In genomic region chr13:91371596-91371987, GRCm38 (mm10) we compare ENCODE assay signal across 8 mouse cellular contexts.
A peak's percentile ranks its signal among the peaks of the same experiment; 100 is the strongest.
DNase-seq lines count a peak whose midpoint lies in the region; ATAC-seq and TF ChIP-seq lines count a peak whose summit lies in the region.

No protein-coding gene starts in this region.

- H3K27me3 ChIP-seq in cerebellum, adult 2 months (ENCODE audit: control insufficient read depth, insufficient read depth, low read length), result no peaks in the 10 kb centered on the region
- H3K27me3 ChIP-seq in spleen, adult 2 months (ENCODE audit: control insufficient read depth, insufficient read depth, low read length), result no peaks in the 10 kb centered on the region
- no peaks in the 10 kb centered on the region for H3K27me3 ChIP-seq in liver, embryonic 12.5 days (replicated peaks)
- no peaks in the 10 kb centered on the region for H3K27me3 ChIP-seq in stomach, embryonic 15.5 days (replicated peaks)

- H3K4me2 ChIP-seq in liver, embryonic 12.5 days, result peak overlapping the region; percentile 91
- peak overlapping the region; percentile 58 for H3K4me2 ChIP-seq in stomach, embryonic 15.5 days

- DNase-seq in cerebellum, adult 2 months, result peak in 1 of 2 experiments; percentile 12
- no peak for DNase-seq in cerebellum, adult 9-10 months
- no peak for DNase-seq in spleen, adult 2 months (ENCODE audit: low read depth in 1 of 2, low spot score in 2 of 2)
- no peak for DNase-seq in spleen, postnatal 14 days (ENCODE audit: low spot score in 2 of 2)
- no peak for DNase-seq in left cerebral cortex, postnatal 4 days
- DNase-seq in right cerebral cortex, postnatal 14 days, result no peak

- peak overlapping the region; percentile 20; the same call in 1 of the 2 replicates for H3K27ac ChIP-seq in cerebellum, adult 2 months (ENCODE audit: insufficient read depth, low read length)
- peak overlapping the region; percentile 95; the same call in 1 of the 2 replicates for H3K27ac ChIP-seq in spleen, adult 2 months (ENCODE audit: insufficient read depth, low read length)
- H3K27ac ChIP-seq in liver, embryonic 12.5 days, result peak overlapping the region; percentile 88; the same call in 1 of the 2 replicates
- peak overlapping the region; percentile 97 for H3K27ac ChIP-seq in stomach, embryonic 15.5 days

- H3K9me3 ChIP-seq in liver, embryonic 12.5 days (replicated peaks), result no peaks in the 10 kb centered on the region
- H3K9me3 ChIP-seq in stomach, embryonic 15.5 days, result no peaks in the 10 kb centered on the region

- H3K4me1 ChIP-seq in cerebellum, adult 2 months (ENCODE audit: control insufficient read depth, insufficient read depth, low read length), result peaks cover 5% of the 10 kb centered on the region
- H3K4me1 ChIP-seq in spleen, adult 2 months (ENCODE audit: control insufficient read depth, insufficient read depth, insufficient read length), result peaks cover 7% of the 10 kb centered on the region; the same call in 1 of the 2 replicates
- peaks cover 49% of the 10 kb centered on the region for H3K4me1 ChIP-seq in liver, embryonic 12.5 days
- peaks cover 28% of the 10 kb centered on the region for H3K4me1 ChIP-seq in stomach, embryonic 15.5 days

- no peak; the same call in 1 of the 2 replicates for ATAC-seq in liver, embryonic 12.5 days
- no peak for ATAC-seq in stomach, embryonic 15.5 days (ENCODE audit: insufficient read depth, low FRiP score, low read depth)

- H3K36me3 ChIP-seq in spleen, adult 2 months (ENCODE audit: control insufficient read depth, insufficient read depth, low read length), result no peaks in the 10 kb centered on the region
- H3K36me3 ChIP-seq in liver, embryonic 12.5 days, result no peaks in the 10 kb centered on the region
- no peaks in the 10 kb centered on the region for H3K36me3 ChIP-seq in stomach, embryonic 15.5 days

- no peak for TF ChIP-seq CTCF in cerebellum, adult 2 months (IDR thresholded peaks at IDR 0.05; ENCODE audit: borderline replicate concordance, insufficient read depth, low read depth, low read length)
- TF ChIP-seq CTCF in spleen, adult 2 months (IDR thresholded peaks at IDR 0.05; ENCODE audit: extremely low read depth, insufficient read depth, insufficient read length, insufficient replicate concordance), result no peak

- no peak for TF ChIP-seq POLR2A in cerebellum, adult 2 months (IDR thresholded peaks at IDR 0.05; ENCODE audit: borderline replicate concordance, insufficient read depth, low read length)
- no peak for TF ChIP-seq POLR2A in spleen, adult 2 months (IDR thresholded peaks at IDR 0.05; ENCODE audit: low read depth, low read length)

- H3K9ac ChIP-seq in liver, embryonic 12.5 days, result peak overlapping the region; percentile 78
- H3K9ac ChIP-seq in stomach, embryonic 15.5 days, result no peak overlapping the region; the same call in 1 of the 2 replicates

- H3K4me3 ChIP-seq in cerebellum, adult 2 months (replicated peaks; ENCODE audit: insufficient read depth, low read depth, low read length), result no peak overlapping the region
- H3K4me3 ChIP-seq in spleen, adult 2 months (ENCODE audit: extremely low read depth, insufficient read depth, insufficient read length), result no peak overlapping the region; the same call in 1 of the 2 replicates
- H3K4me3 ChIP-seq in liver, embryonic 12.5 days, result peak overlapping the region; percentile 63
- H3K4me3 ChIP-seq in stomach, embryonic 15.5 days (replicated peaks), result peak overlapping the region; percentile 38

- intact Hi-C loops in left cerebral cortex, postnatal 4 days (cut with DNase I), result loop anchor here (2.0 kb wide), 1 partner anchor 89 kb away; the partner anchor contains the start of gene Ssbp2

- WGBS in cerebellum, adult 2 months, result 45% methylated on average over 2 of the region's 2 CpGs
- WGBS in spleen, adult 2 months, result 18% methylated on average over 2 of the region's 2 CpGs
- 27% methylated on average over 2 of the region's 2 CpGs for WGBS in liver, embryonic 12.5 days (ENCODE audit: insufficient replicate concordance)
- 34% methylated on average over 2 of the region's 2 CpGs for WGBS in stomach, embryonic 15.5 days

Comparison
In these comparisons a context has a peak if more than half of its experiments do, and no peak if none do; other contexts are left out.
1. H3K27ac ChIP-seq: peak in every context shown above with its lines; median percentile 97 in stomach, embryonic 15.5 days; 95 in spleen, adult 2 months; 88 in liver, embryonic 12.5 days; 20 in cerebellum, adult 2 months.
2. H3K4me3 ChIP-seq: peak in liver, embryonic 12.5 days (single experiment) and stomach, embryonic 15.5 days (single experiment); none in cerebellum, adult 2 months (single experiment) and spleen, adult 2 months (single experiment).